Mouse (Mus musculus): Measurements from ENCODE around the gene Apba1. TPM values are rescaled to one million over a fixed set of nuclear protein-coding genes. Genes with fewer than 3 reads are reported as not detected.
A peak's percentile ranks its signal among the peaks of the same experiment; 100 is the strongest.

Apba1 gene
- polyA plus RNA-seq (2012; rRNA removed): 0.07 and 0.11 TPM in 2 replicates
- 0.04 and 0.09 TPM in 2 replicates for polyA plus RNA-seq (2014; fragmentation: Nextera tagmentation; extraction: Ambion mirVana)

DNA sequence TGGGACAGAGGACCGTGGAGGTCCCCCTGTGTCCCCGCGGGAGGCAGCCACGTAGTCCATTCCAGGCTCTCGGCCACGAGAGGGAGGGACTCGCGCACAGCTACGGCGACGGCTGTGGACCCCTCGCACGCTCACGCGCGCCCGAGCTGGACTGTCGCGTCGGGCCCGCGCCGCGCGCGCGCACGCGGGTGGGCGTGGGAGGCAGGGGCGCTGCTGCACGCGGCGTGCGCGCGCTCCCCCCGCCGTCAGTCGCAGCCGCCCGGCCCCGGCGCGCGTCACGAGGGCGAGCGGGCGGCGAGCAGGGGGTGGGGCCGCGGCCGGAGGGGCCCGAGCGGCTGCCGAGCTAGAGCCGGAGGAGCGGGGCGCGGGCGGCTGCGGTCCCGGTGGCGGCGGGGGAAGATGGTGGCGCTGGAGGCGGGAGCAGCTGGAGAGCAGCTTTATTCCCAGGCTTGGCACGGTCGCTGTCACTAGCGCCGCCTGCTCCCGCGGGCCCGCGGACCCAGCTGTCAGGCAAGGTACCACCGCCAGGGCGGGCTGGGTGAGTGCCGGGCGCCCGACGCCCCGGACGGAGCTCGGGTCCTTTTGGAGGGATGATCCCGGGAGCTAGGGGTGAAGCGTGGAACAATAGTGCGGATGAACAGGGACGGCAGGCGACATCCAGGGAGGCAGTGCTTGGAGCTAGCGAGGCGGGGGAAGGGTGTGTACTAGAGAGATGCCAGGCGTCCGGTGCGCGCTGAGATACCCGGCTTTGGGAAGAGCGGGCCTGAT lies at the start of gene Apba1:
Gene Apba1 (plus strand): TSS at position 334 of the 768 bp plus-strand sequence.
- TF ChIP-seq CTCF (IDR thresholded peaks at IDR 0.05; ENCODE audit: low read depth): 0 out of 2 replicates have a peak, but pooled peaks have one; percentile 8
- no peak for TF ChIP-seq EP300 (IDR thresholded peaks at IDR 0.05; ENCODE audit: low read depth)
- Histone ChIP-seq H3K4me3 (ENCODE audit: insufficient read depth in 1 of 2, low read depth in 2 of 2, low read length in 2 of 2) (peak within 1 kb of the TSS; percentile 59 to 63), H3K27ac (no peak within 1 kb of the TSS), H3K4me2 (ENCODE audit: low read depth) (peak within 1 kb of the TSS; percentile 82), H3K27me3 (ENCODE audit: control insufficient read depth, insufficient read depth, low read length) (peaks cover 34% of the 10 kb centered on the region), H3K36me3 (replicated peaks; ENCODE audit: control insufficient read depth, insufficient read depth, low read depth) (no peaks in the 10 kb centered on the region), H3K4me1 (replicated peaks; ENCODE audit: control insufficient read depth in 2 of 2, insufficient read depth in 2 of 2, low read length in 1 of 2) (no peaks in the 10 kb centered on the region), H3K9ac (replicated peaks) (0 out of 2 replicates have a peak within 1 kb of the TSS, but pooled peaks have one; percentile 31), H3K9me3 (ENCODE audit: control insufficient read depth, low read length) (no peaks in the 10 kb centered on the region)
- DNase-seq (ENCODE audit: low read depth in 3 of 3, low spot score in 3 of 3) (no peak), ATAC-seq (ENCODE audit: insufficient read depth) (peak; percentile 71)
- WGBS (ENCODE audit: insufficient replicate concordance): under 1% methylated on average over 97 of the region's 98 CpGs

DNA sequence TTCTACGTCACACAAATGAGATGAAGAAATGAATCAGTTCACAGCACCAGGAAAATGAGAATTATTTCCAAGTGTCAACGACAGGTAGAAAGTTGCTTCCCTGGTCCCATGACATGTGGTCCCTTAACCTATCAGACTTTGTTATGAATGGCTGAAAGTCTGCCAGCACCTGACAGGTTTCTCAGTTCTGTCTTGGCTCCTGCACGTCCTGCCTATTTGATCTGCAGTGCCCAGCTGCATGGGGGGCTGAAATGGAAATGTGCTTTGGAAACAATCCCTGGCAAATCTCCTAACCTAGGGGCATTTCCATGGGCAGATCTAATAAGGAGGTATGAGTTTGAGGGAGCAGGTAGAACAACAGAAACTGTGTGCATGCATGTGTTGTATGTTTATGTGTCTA lies 12.2 kb upstream of the Apba1 start:
- no peaks in the 10 kb centered on the region for H3K36me3 ChIP-seq (replicated peaks; ENCODE audit: control insufficient read depth, insufficient read depth, low read depth)
- DNase-seq (ENCODE audit: low read depth in 3 of 3, low spot score in 3 of 3): no peak
- H3K27ac ChIP-seq: no peak overlapping the region
- H3K4me3 ChIP-seq (ENCODE audit: insufficient read depth in 1 of 2, low read depth in 2 of 2, low read length in 2 of 2): no peak overlapping the region
- H3K9ac ChIP-seq (replicated peaks): no peak overlapping the region
- WGBS (ENCODE audit: insufficient replicate concordance): 50% methylated on average over 3 of the region's 3 CpGs
- TF ChIP-seq EP300 (IDR thresholded peaks at IDR 0.05; ENCODE audit: low read depth): no peak
- no peak for TF ChIP-seq CTCF (IDR thresholded peaks at IDR 0.05; ENCODE audit: low read depth)
- ATAC-seq (ENCODE audit: insufficient read depth): no peak
- H3K4me1 ChIP-seq (replicated peaks; ENCODE audit: control insufficient read depth in 2 of 2, insufficient read depth in 2 of 2, low read length in 1 of 2): no peaks in the 10 kb centered on the region
- no peaks in the 10 kb centered on the region for H3K27me3 ChIP-seq (ENCODE audit: control insufficient read depth, insufficient read depth, low read length)
- no peak overlapping the region for H3K4me2 ChIP-seq (ENCODE audit: low read depth)
- no peaks in the 10 kb centered on the region for H3K9me3 ChIP-seq (ENCODE audit: control insufficient read depth, low read length)

DNA sequence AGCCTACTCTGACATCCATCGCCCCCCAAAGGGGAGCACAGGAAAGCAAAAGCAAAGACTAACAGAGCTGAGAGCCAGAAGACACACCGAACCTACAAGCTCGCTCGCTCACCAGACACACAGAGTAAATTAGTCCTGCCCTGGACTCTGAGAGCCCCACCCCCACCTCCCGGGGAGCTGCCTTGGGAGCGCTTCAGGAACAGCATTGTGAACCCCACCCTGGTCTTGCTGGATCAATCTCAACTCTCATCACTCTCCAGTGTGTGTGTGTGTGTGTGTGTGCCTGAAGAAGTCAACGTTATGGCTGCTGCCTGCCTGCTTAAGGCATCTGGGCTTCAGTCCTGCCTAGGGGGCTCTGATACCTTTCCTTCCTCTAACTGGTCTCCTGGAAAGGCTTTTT lies 1.7 kb upstream of the Apba1 start:
- Histone ChIP-seq H3K9ac (replicated peaks) (no peak overlapping the region), H3K36me3 (replicated peaks; ENCODE audit: control insufficient read depth, insufficient read depth, low read depth) (no peaks in the 10 kb centered on the region), H3K4me1 (replicated peaks; ENCODE audit: control insufficient read depth in 2 of 2, insufficient read depth in 2 of 2, low read length in 1 of 2) (no peaks in the 10 kb centered on the region), H3K4me3 (ENCODE audit: insufficient read depth in 1 of 2, low read depth in 2 of 2, low read length in 2 of 2) (no peak overlapping the region), H3K27me3 (ENCODE audit: control insufficient read depth, insufficient read depth, low read length) (peaks cover 34% of the 10 kb centered on the region), H3K4me2 (ENCODE audit: low read depth) (no peak overlapping the region), H3K9me3 (ENCODE audit: control insufficient read depth, low read length) (no peaks in the 10 kb centered on the region), H3K27ac (no peak overlapping the region)
- DNase-seq (ENCODE audit: low read depth in 3 of 3, low spot score in 3 of 3) (no peak), ATAC-seq (ENCODE audit: insufficient read depth) (no peak)
- TF ChIP-seq CTCF (IDR thresholded peaks at IDR 0.05; ENCODE audit: low read depth): no peak
- no peak for TF ChIP-seq EP300 (IDR thresholded peaks at IDR 0.05; ENCODE audit: low read depth)
- 14% methylated on average over 7 of the region's 7 CpGs for WGBS (ENCODE audit: insufficient replicate concordance)

GRCm38 (mm10) chr19:23757961-23758553 lies 630 bp upstream of the Apba1 start:
- H3K4me3 ChIP-seq (ENCODE audit: insufficient read depth in 1 of 2, low read depth in 2 of 2, low read length in 2 of 2): peak overlapping the region; percentile 59 to 63
- no peak overlapping the region for H3K27ac ChIP-seq
- H3K27me3 ChIP-seq (ENCODE audit: control insufficient read depth, insufficient read depth, low read length): peaks cover 34% of the 10 kb centered on the region
- WGBS (ENCODE audit: insufficient replicate concordance): under 1% methylated on average over 40 of the region's 40 CpGs
- ATAC-seq (ENCODE audit: insufficient read depth) (peak; percentile 78), DNase-seq (ENCODE audit: low read depth in 3 of 3, low spot score in 3 of 3) (peak; percentile 56 to 68 (median 57))
- H3K4me1 ChIP-seq (replicated peaks; ENCODE audit: control insufficient read depth in 2 of 2, insufficient read depth in 2 of 2, low read length in 1 of 2): no peaks in the 10 kb centered on the region
- H3K9me3 ChIP-seq (ENCODE audit: control insufficient read depth, low read length): no peaks in the 10 kb centered on the region
- peak; percentile 95 for TF ChIP-seq CTCF (IDR thresholded peaks at IDR 0.05; ENCODE audit: low read depth)
- TF ChIP-seq EP300 (IDR thresholded peaks at IDR 0.05; ENCODE audit: low read depth): no peak
- H3K4me2 ChIP-seq (ENCODE audit: low read depth): peak overlapping the region; percentile 82
- 0 out of 2 replicates have a peak overlapping the region, but pooled peaks have one; percentile 31 for H3K9ac ChIP-seq (replicated peaks)
- H3K36me3 ChIP-seq (replicated peaks; ENCODE audit: control insufficient read depth, insufficient read depth, low read depth): no peaks in the 10 kb centered on the region

DNA sequence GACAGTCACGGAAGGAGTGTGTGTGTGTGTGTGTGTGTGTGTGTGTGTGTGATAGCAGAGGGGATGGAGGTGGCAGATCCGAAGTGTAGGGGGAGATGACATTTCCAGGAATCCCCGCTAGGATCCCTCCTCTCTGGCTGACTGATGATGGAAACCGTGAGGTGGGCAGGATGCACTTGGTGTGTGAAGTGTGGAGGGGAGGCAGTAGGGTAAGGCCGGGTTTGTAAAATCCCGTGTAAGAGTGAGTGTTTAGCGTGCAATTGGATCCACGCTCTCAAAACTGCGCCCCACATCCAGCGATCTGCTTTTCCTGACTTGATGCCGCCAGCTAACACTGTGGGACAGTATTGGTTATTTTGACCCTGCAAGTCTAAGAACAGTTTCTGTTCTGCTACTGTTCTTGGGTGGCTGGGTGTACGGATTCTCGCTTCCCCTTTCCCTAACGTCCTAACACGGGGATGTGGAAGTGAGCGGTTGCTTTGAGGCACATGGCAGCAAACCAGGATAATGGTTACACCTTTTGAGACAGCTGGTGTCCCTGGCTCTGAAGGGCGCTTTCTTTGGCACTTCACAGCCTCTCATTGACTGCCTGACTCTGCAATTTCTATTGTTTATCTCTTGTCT lies 747 bp downstream of the Apba1 start:
- Histone ChIP-seq H3K36me3 (replicated peaks; ENCODE audit: control insufficient read depth, insufficient read depth, low read depth) (no peaks in the 10 kb centered on the region), H3K4me1 (replicated peaks; ENCODE audit: control insufficient read depth in 2 of 2, insufficient read depth in 2 of 2, low read length in 1 of 2) (no peaks in the 10 kb centered on the region), H3K9me3 (ENCODE audit: control insufficient read depth, low read length) (no peaks in the 10 kb centered on the region), H3K4me3 (ENCODE audit: insufficient read depth in 1 of 2, low read depth in 2 of 2, low read length in 2 of 2) (peak overlapping the region in 1 of 2 experiments; percentile 59; a peak in 1 of 4 replicates), H3K27me3 (ENCODE audit: control insufficient read depth, insufficient read depth, low read length) (peaks cover 34% of the 10 kb centered on the region), H3K9ac (replicated peaks) (no peak overlapping the region), H3K27ac (no peak overlapping the region), H3K4me2 (ENCODE audit: low read depth) (peak overlapping the region; percentile 82)
- WGBS (ENCODE audit: insufficient replicate concordance): 1% methylated on average over 17 of the region's 17 CpGs
- no peak for DNase-seq (ENCODE audit: low read depth in 3 of 3, low spot score in 3 of 3)
- TF ChIP-seq CTCF (IDR thresholded peaks at IDR 0.05; ENCODE audit: low read depth) (no peak), EP300 (IDR thresholded peaks at IDR 0.05; ENCODE audit: low read depth) (no peak)
- no peak for ATAC-seq (ENCODE audit: insufficient read depth)

Measured in liver, embryonic 14.5 days (tissue).